Mouse (Mus musculus) frontal cortex, postnatal 10 days (tissue): Measurements from ENCODE around the gene Olfr354.

Experiments used
- DNase-seq, 2 experiments: peaks; one replicate each; pipeline ENCODE4 v3.0.0; 2022; ENCODE audit warnings: low spot score in 2 of 2, mixed read lengths in 1 of 2

Gene Olfr354

DNA sequence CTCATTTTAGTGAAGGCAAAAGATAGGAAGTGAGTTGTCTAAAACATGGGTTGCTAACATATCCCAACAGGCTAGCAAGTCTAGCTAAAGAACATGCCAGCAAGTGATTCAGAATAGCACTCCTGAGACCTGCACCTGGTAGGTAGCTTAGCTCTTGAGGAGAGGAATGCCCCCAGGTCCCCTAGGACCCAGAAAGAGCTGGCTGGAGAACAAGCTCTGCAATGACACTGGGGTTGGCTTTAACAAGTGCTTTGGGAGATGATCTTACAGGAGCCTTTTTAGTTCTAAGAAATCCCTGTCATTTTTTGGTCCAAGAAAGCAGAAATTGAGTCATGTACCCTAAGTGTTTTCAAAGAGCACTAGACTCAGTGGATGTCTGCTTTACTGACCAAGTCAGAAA, at the start of gene Olfr354:
Gene Olfr354 (plus strand): TSS at position 301 of the 400 bp plus-strand sequence.
- no peak for DNase-seq

DNA sequence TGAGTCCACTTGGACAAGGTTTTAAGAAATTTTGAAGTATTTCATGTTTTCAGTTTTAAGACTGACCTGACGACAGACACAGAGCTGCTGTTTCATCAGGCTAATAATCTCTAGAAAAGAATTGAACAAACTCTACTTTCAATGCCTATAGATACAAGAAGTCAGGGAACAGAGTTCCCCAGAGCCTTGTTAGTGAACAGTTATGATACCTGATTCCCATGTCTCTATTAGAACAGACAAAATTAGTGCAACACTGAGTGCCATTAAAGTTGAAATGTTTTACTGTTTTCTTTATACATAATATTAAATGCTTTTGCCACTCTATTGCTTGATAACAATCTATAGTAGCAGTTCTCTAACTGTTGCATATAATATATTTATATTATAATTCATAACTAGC, 42.9 kb upstream of the Olfr354 start, which contains the start of gene Olfr351:
Gene Olfr351 (minus strand): TSS at position 101 of the 400 bp plus-strand sequence.
- no peak for DNase-seq

GRCm38 (mm10) chr2:36868160-36868559, 37.3 kb upstream of the Olfr354 start, which contains the start of gene Olfr352:
TSS of gene Olfr352 (plus strand) at chr2:36868460.
- no peak for DNase-seq

DNA sequence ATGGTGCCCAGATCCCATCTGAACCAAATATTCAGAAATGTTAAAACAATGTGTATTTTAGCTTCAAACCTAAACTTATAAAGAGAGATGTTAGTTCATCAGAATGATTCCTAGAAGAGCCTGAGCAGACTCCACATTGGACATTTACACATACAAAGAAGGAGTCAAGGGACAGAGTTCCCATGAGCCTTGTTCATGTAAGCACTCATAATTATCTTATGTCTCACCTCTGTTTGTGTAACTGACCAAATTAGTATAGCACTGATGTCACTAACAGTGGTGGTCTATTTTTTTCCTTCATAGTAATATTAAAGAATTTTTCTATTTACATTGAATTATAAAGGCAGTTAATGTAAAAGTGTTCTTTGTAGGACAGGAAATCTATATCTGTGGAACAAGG, 12.6 kb upstream of the Olfr354 start, which contains the start of gene Olfr353:
Gene Olfr353 (minus strand): TSS at position 101 of the 400 bp plus-strand sequence.
- DNase-seq = no peak

- DNase-seq = no peak
Measured at GRCm38 (mm10) chr2:36897114-36897513, 8.4 kb upstream of the Olfr354 start.

DNA sequence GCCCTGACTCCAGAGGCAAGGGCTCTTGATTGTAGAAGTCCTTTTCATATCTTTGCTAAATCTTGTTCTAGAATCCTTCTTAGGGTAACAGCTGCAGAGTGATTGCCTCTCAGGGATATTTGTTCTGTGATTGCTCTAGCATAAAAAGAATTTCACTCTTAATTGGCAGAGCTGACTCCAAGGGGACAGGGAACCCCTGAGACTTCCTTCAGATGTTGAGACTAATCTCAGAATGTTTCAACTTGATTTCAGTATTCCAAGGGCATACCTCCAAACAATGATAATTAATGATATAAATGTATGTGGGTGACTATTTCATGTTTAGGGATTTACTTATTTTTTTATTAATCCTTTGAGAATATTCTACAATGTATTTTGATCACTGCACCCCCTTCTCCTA, 23.3 kb downstream of the Olfr354 start, which contains the start of gene Olfr355:
Gene Olfr355 (minus strand): TSS at position 101 of the 400 bp plus-strand sequence.
- no peak for DNase-seq

DNA sequence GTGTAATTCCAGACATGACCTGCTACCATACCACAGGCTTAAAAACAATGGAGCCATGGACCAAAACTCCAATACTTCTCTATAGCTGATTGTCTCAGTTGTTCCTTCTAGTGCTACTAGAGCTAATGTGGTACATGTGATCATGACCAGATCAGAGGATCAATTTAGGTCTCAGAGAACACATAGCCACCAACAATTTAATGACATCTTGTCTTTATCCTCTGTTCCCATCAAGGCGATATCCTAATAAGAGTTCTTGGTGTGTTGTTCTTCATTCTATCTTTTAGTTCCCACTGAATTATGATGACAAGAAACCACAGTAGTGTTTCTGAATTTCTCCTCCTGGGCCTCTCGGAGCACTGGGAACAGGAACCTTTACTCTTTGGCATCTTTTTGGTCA, 31.3 kb downstream of the Olfr354 start, which contains the start of gene Olfr356:
Gene Olfr356 (plus strand): TSS at position 301 of the 400 bp plus-strand sequence.
- no peak for DNase-seq
